Mouse (Mus musculus) intestine, embryonic 14.5 days (tissue): ENCODE measurements around the gene Il22ra1. TPM values are rescaled to one million over a fixed set of nuclear protein-coding genes. Genes with fewer than 3 reads are reported as not detected.
"Not testable (repeated sequence)": the region's sequence is repeated elsewhere in the genome, so short reads cannot be mapped to it uniquely, and the experiment has no call there.

Experiments used
- ATAC-seq: fragments of 200-750 bp; cut with Nextera tagmentation; replicated peaks from 2 replicates; pipeline ENCODE4 v1.8.0; 2017; ENCODE audit warnings: low read depth, moderate number of reproducible peaks, moderate TSS enrichment, moderate library complexity; ENCODE audit not compliant: low FRiP score, low TSS enrichment
- DNase-seq: peaks from one replicate; pipeline ENCODE4 v3.0.0-alpha.2; 2018; ENCODE audit warnings: low spot score
- H3K27ac ChIP-seq: fragments of 300-500 bp; sonication (generic); 2 replicates; pipeline ENCODE4 v1.5.1; 2014; ENCODE audit warnings: low read depth, mild to moderate bottlenecking, control low read depth
- H3K27me3 ChIP-seq: fragments of 300-500 bp; sonication (generic); replicated peaks from 2 replicates; pipeline ENCODE4 v1.6.1; 2014; ENCODE audit warnings: low read length, control low read depth; ENCODE audit not compliant: control insufficient read depth, insufficient read depth
- H3K36me3 ChIP-seq: fragments of 300-500 bp; sonication (generic); 2 replicates; pipeline ENCODE4 v1.6.1; 2014; ENCODE audit warnings: low read length, control low read depth; ENCODE audit not compliant: control insufficient read depth, insufficient read depth
- H3K4me1 ChIP-seq: fragments of 300-500 bp; sonication (generic); replicated peaks from 2 replicates; pipeline ENCODE4 v1.6.1; 2014; ENCODE audit warnings: low read length, control low read depth, mixed read lengths; ENCODE audit not compliant: control insufficient read depth, insufficient read depth
- H3K4me2 ChIP-seq: fragments of 300-500 bp; sonication (generic); 2 replicates; pipeline ENCODE4 v1.6.1; 2014; ENCODE audit warnings: low read length
- H3K4me3 ChIP-seq: fragments of 300-500 bp; sonication (generic); 2 replicates; pipeline ENCODE4 v1.5.1; 2014; ENCODE audit warnings: low read depth, low read length, control low read depth, mixed read lengths
- H3K9ac ChIP-seq: fragments of 300-500 bp; sonication (generic); 2 replicates; pipeline ENCODE4 v1.6.1; 2014; ENCODE audit warnings: mild to moderate bottlenecking, low read length
- H3K9me3 ChIP-seq: fragments of 300-500 bp; sonication (generic); 2 replicates; pipeline ENCODE4 v1.6.1; 2016; ENCODE audit warnings: low read length, control low read depth; ENCODE audit not compliant: control insufficient read depth
- WGBS: fragments of 180-500 bp; shearing (Covaris S2); extraction: QIAGEN DNeasy Blood & Tissue Kit; methylation state at CpG from one replicate; pipeline ENCODE4 v1.1.7; 2014; 5-methylcytosine and 5-hydroxymethylcytosine counted together
- polyA plus RNA-seq: library from polyadenylated mRNA; unstranded; fragments of >200 nt; fragmentation: Nextera tagmentation; extraction: Ambion mirVana; gene quantifications from 2 replicates; pipeline ENCODE4 v1.2.1, GENCODE M21; 2014

The Il22ra1 gene
- polyA plus RNA-seq, 1 experiment from 2014 or later, result 3.8 TPM

DNA sequence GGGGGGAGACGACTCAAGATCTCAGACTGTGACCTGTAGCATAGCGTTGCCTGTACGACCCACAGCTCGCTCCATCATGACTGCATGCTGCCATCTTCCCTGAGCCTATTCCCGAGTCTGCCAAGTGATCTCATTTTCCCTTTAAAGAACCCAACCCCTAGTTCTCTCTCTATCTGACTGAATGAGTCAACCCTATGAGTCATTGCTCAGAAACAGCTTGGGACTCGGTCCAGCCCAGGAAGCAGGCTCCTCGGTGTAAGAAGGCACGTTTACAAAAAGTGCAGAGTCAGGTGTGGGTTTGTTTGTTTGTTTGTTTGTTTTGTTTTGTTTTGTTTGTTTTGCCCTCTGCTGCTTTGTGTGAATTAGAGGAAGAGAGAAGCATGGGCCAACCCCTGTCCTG is 13.2 kb upstream of the Il22ra1 start:
- H3K36me3 ChIP-seq, result no peaks in the 10 kb centered on the region
- 80% methylated on average over 8 of the region's 8 CpGs for WGBS
- H3K4me1 ChIP-seq, result no peaks in the 10 kb centered on the region
- no peak overlapping the region for H3K4me3 ChIP-seq
- no peak overlapping the region for H3K4me2 ChIP-seq
- no peak overlapping the region for H3K27ac ChIP-seq
- no peak for DNase-seq
- no peak overlapping the region for H3K9ac ChIP-seq
- no peak for ATAC-seq
- no peaks in the 10 kb centered on the region for H3K27me3 ChIP-seq
- no peaks in the 10 kb centered on the region for H3K9me3 ChIP-seq

DNA sequence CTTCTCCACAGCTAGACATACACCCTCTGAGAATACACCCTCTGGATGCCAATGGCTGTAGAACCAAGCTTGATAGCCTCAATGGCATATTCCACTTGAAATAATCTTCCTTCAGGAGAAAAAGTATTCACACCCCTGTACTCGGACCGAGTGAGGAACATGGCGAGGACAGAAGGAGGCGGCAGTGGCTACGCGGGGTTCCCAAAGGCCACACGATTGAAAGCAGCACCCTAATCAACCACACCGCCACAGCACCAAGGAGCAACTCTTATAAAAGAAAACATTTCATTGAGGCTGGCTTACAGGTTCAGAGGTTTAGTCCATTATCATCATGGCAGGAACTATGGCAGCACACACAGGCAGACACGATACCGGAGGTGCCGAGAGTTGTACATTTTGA is 11.5 kb upstream of the Il22ra1 start:
- not testable (repeated sequence) for H3K4me1 ChIP-seq, DNase-seq, H3K4me3 ChIP-seq, H3K27me3 ChIP-seq, H3K4me2 ChIP-seq, H3K9me3 ChIP-seq, H3K36me3 ChIP-seq, H3K27ac ChIP-seq, H3K9ac ChIP-seq, ATAC-seq
- 90% methylated on average over 11 of the region's 11 CpGs for WGBS

DNA sequence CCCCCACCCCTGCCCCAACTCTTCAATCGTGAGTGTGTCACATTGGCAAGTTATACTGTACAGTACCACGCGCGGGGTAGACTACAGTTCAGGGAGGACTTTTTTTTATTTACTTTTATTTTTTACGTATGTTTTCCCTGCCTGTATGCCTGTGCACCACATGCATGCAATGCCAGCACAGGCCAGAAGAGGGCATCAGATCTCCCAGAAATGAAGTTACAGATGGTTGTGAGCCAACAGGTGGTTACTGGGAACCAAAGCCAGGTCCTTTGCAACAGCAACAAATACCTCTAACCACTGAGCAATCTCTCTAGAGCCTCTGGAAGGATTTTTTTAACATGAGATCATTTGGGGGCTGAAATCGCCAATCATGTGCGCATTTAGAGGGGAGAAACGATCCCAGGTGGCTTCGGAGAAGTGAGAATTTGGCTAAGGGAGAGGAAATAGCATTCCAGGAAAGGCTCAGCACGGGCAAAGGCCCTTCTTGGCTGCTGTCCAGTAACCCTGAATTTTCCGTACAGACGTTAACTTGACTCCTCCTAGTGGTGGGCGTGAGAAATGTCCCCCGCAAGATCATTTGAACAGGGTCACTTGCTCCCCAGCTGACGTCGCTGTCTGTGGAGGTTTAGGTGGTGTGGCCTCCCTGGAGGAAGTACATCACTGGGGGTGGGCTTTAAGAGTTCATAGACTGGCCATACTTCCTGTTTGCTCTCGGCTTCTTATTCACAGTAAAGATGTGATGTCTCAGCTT is 5.3 kb upstream of the Il22ra1 start:
- WGBS, result 75% methylated on average over 17 of the region's 17 CpGs
- DNase-seq (no peak), ATAC-seq (no peak)
- Histone ChIP-seq H3K9me3 (no peaks in the 10 kb centered on the region), H3K9ac (no peak overlapping the region), H3K27me3 (no peaks in the 10 kb centered on the region), H3K36me3 (no peaks in the 10 kb centered on the region), H3K4me3 (no peak overlapping the region), H3K4me2 (no peak overlapping the region), H3K27ac (no peak overlapping the region), H3K4me1 (peaks cover 10% of the 10 kb centered on the region; the same call in 1 of the 2 replicates)

GRCm38 (mm10) chr4:135726416-135726815 is 1.6 kb upstream of the Il22ra1 start:
- ATAC-seq, result no peak
- Histone ChIP-seq H3K36me3 (no peaks in the 10 kb centered on the region), H3K4me2 (no peak overlapping the region), H3K27me3 (no peaks in the 10 kb centered on the region), H3K9ac (no peak overlapping the region), H3K4me1 (peaks cover 18% of the 10 kb centered on the region), H3K4me3 (no peak overlapping the region), H3K9me3 (no peaks in the 10 kb centered on the region), H3K27ac (0 out of 2 replicates have a peak overlapping the region, but pooled peaks have one; percentile 23)
- 64% methylated on average over 11 of the region's 11 CpGs for WGBS
- no peak for DNase-seq

DNA sequence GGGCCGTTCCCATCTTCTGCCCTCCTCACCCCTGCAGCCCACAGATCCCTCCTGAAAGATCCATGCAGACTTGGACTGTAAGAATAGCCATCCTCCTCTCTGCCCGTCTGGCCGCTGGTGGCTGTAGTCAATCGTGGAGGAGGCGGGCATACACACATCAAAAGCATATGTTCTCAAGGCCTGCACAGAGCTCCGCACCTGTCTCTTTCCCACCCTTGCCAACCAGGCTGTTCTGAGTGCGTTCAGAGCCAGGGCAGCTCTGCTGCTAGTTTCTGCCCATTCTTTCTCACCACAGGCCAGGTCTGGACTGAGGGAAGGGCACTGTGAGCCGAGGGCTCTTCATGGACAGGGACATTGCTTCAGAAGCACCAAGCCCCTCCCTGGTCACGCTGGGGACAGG is 2.2 kb downstream of the Il22ra1 start:
- peak overlapping the region; percentile 32 for H3K4me2 ChIP-seq
- H3K4me3 ChIP-seq, result no peak overlapping the region; the same call in 1 of the 2 replicates
- H3K9me3 ChIP-seq, result peaks cover 12% of the 10 kb centered on the region; the same call in 1 of the 2 replicates
- H3K9ac ChIP-seq, result no peak overlapping the region
- DNase-seq (no peak), ATAC-seq (no peak)
- no peak overlapping the region for H3K27ac ChIP-seq
- peaks cover 5% of the 10 kb centered on the region; the same call in 1 of the 2 replicates for H3K36me3 ChIP-seq
- peaks cover 18% of the 10 kb centered on the region for H3K4me1 ChIP-seq
- H3K27me3 ChIP-seq, result no peaks in the 10 kb centered on the region
- 83% methylated on average over 9 of the region's 9 CpGs for WGBS

DNA sequence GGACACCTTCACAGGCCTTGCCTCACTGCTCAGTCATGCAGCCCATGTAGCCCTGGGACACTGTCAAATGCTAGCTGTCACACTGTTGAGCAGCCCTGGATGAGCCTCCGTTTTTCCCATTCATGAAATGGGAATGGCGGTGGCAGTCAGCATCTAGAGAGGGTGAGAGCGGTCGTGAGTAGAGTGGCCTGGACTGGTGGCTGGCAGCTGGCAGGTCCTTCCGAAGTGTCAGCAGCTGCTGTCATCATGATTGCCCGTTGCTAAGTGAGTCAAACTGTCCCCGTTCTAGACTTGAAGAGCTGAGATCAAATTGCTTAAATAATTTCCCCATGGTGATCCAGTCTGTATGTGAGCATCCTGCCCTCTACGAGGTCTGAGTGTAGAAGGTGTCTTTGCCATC is 3.0 kb downstream of the Il22ra1 start:
- DNase-seq (no peak), ATAC-seq (no peak)
- Histone ChIP-seq H3K4me1 (peaks cover 18% of the 10 kb centered on the region), H3K4me3 (no peak overlapping the region), H3K9ac (no peak overlapping the region), H3K36me3 (peaks cover 5% of the 10 kb centered on the region; the same call in 1 of the 2 replicates), H3K9me3 (peaks cover 12% of the 10 kb centered on the region; the same call in 1 of the 2 replicates), H3K27ac (no peak overlapping the region), H3K4me2 (no peak overlapping the region), H3K27me3 (no peaks in the 10 kb centered on the region)
- 82% methylated on average over 8 of the region's 8 CpGs for WGBS

DNA sequence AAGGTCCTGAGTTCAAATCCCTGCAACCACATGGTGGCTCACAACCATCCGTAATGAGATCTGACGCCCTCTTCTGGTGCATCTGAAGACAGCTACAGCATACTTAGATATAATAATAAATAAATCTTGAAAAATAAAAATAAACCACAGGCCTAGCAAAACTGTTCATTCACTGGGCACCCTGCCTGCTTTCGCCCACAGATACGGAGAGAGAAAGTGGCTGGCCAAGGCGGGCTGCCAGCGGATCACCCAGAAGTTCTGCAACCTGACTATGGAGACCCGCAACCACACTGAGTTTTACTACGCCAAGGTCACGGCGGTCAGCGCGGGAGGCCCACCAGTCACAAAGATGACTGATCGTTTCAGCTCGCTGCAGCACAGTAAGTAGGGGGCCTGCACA is 5.9 kb downstream of the Il22ra1 start:
- DNase-seq, result no peak
- Histone ChIP-seq H3K36me3 (peaks cover 5% of the 10 kb centered on the region; the same call in 1 of the 2 replicates), H3K27ac (no peak overlapping the region), H3K4me2 (no peak overlapping the region), H3K27me3 (no peaks in the 10 kb centered on the region), H3K4me3 (no peak overlapping the region), H3K4me1 (peaks cover 12% of the 10 kb centered on the region), H3K9ac (no peak overlapping the region), H3K9me3 (peaks cover 12% of the 10 kb centered on the region; the same call in 1 of the 2 replicates)
- WGBS, result 95% methylated on average over 14 of the region's 14 CpGs
- no peak for ATAC-seq

GRCm38 (mm10) chr4:135736903-135737302 is 8.9 kb downstream of the Il22ra1 start:
- Histone ChIP-seq H3K36me3 (peaks cover 5% of the 10 kb centered on the region; the same call in 1 of the 2 replicates), H3K4me2 (no peak overlapping the region), H3K27ac (no peak overlapping the region), H3K9ac (no peak overlapping the region), H3K27me3 (no peaks in the 10 kb centered on the region), H3K4me1 (peaks cover 6% of the 10 kb centered on the region), H3K4me3 (no peak overlapping the region), H3K9me3 (peaks cover 12% of the 10 kb centered on the region; the same call in 1 of the 2 replicates)
- 79% methylated on average over 3 of the region's 3 CpGs for WGBS
- ATAC-seq, result no peak
- DNase-seq, result no peak

DNA sequence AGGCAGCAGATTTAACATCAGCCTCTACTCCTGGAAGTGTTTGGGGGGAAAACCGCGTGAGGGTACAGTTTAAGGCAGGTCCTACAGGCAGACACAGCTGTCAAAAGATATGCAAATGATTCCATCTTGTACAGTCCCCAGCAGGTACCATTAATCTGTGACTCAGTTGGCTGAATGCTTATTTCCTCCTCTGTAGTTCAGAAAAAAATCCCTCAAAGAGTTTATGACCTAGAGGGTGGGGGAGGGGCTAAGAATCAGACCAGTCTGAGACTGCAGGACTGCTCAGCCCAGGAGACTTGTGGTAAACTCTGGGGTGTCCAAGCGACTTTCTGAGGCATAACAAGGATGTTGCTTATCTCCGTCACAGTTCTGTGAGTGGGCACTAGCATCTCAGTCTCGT is 10.3 kb downstream of the Il22ra1 start:
- peaks cover 5% of the 10 kb centered on the region; the same call in 1 of the 2 replicates for H3K36me3 ChIP-seq
- H3K4me1 ChIP-seq, result peaks cover 6% of the 10 kb centered on the region
- ATAC-seq, result 0 out of 2 replicates have a peak, but pooled peaks have one; percentile 54
- peaks cover 12% of the 10 kb centered on the region; the same call in 1 of the 2 replicates for H3K9me3 ChIP-seq
- H3K4me3 ChIP-seq, result no peak overlapping the region
- no peak for DNase-seq
- 40% methylated on average over 5 of the region's 5 CpGs for WGBS
- no peak overlapping the region for H3K9ac ChIP-seq
- H3K27me3 ChIP-seq, result no peaks in the 10 kb centered on the region; the same call in 1 of the 2 replicates
- no peak overlapping the region for H3K4me2 ChIP-seq
- no peak overlapping the region for H3K27ac ChIP-seq
